Mouse (Mus musculus) midbrain, embryonic 16.5 days (tissue): ENCODE measurements at regions not wholly inside any gene's neighbourhood (a gene's known extent, or its start where the extent isn't known, plus 50 kb on each side); places are given as distances from the start of the nearest gene placed in this dataset.

ENCODE experiments used
- ATAC-seq: fragments of 200-750 bp; cut with Nextera tagmentation; 2 replicates; pipeline ENCODE4 v1.8.0; 2017; ENCODE audit warnings: moderate TSS enrichment
- H3K27ac ChIP-seq: fragments of 300-500 bp; sonication (generic); 2 replicates; pipeline ENCODE4 v1.5.1; 2014; ENCODE audit warnings: mild to moderate bottlenecking, low read length, mixed read lengths
- H3K27me3 ChIP-seq: fragments of 300-500 bp; sonication (generic); 2 replicates; pipeline ENCODE4 v1.6.1; 2014; ENCODE audit warnings: low read depth, low read length, mixed read lengths; ENCODE audit not compliant: control insufficient read depth, insufficient read depth
- H3K36me3 ChIP-seq: fragments of 300-500 bp; sonication (generic); 2 replicates; pipeline ENCODE4 v1.6.1; 2014; ENCODE audit warnings: mild to moderate bottlenecking, low read length, moderate library complexity, mixed read lengths; ENCODE audit not compliant: control insufficient read depth, insufficient read depth
- H3K4me1 ChIP-seq: fragments of 300-500 bp; sonication (generic); 2 replicates; pipeline ENCODE4 v1.6.1; 2014; ENCODE audit warnings: mild to moderate bottlenecking, low read length, mixed read lengths; ENCODE audit not compliant: control insufficient read depth, insufficient read depth
- H3K4me2 ChIP-seq: fragments of 300-500 bp; sonication (generic); 2 replicates; pipeline ENCODE4 v1.6.1; 2014; ENCODE audit warnings: mild to moderate bottlenecking, low read length, mixed read lengths
- H3K4me3 ChIP-seq: fragments of 300-500 bp; sonication (generic); 2 replicates; pipeline ENCODE4 v1.5.1; 2014; ENCODE audit warnings: low read depth, mild to moderate bottlenecking, low read length, moderate library complexity, mixed read lengths
- H3K9ac ChIP-seq: fragments of 300-500 bp; sonication (generic); 2 replicates; pipeline ENCODE4 v1.6.1; 2014; ENCODE audit warnings: low read depth, low read length, mixed read lengths
- H3K9me3 ChIP-seq: fragments of 300-500 bp; sonication (generic); replicated peaks from 2 replicates; pipeline ENCODE4 v1.6.1; 2014; ENCODE audit warnings: mild to moderate bottlenecking, low read length, mixed read lengths; ENCODE audit not compliant: control insufficient read depth, poor library complexity, severe bottlenecking
- WGBS: fragments of 180-500 bp; shearing (Covaris S2); extraction: QIAGEN DNeasy Blood & Tissue Kit; methylation state at CpG from one replicate; pipeline ENCODE4 v1.1.7; 2014; 5-methylcytosine and 5-hydroxymethylcytosine counted together

GRCm38 (mm10) chr13:46092787-46093186 lies 128.0 kb upstream of the Atxn1 start:
- no peak overlapping the region for H3K4me2 ChIP-seq
- H3K36me3 ChIP-seq: no peaks in the 10 kb centered on the region
- H3K4me3 ChIP-seq: no peak overlapping the region
- no peak overlapping the region for H3K9ac ChIP-seq
- H3K4me1 ChIP-seq: no peaks in the 10 kb centered on the region; the same call in 1 of the 2 replicates
- no peaks in the 10 kb centered on the region for H3K27me3 ChIP-seq
- H3K9me3 ChIP-seq: no peaks in the 10 kb centered on the region
- no peak for ATAC-seq
- WGBS: 83% methylated on average over 3 of the region's 3 CpGs
- no peak overlapping the region for H3K27ac ChIP-seq

GRCm38 (mm10) chr13:46091109-46091508 lies 126.3 kb upstream of the Atxn1 start:
- 89% methylated on average over 5 of the region's 5 CpGs for WGBS
- H3K36me3 ChIP-seq: no peaks in the 10 kb centered on the region
- H3K27ac ChIP-seq: no peak overlapping the region
- no peaks in the 10 kb centered on the region for H3K4me1 ChIP-seq
- no peaks in the 10 kb centered on the region for H3K9me3 ChIP-seq
- H3K27me3 ChIP-seq: no peaks in the 10 kb centered on the region
- no peak overlapping the region for H3K4me3 ChIP-seq
- ATAC-seq: no peak
- no peak overlapping the region for H3K4me2 ChIP-seq
- no peak overlapping the region for H3K9ac ChIP-seq

- 90% methylated on average over 3 of the region's 3 CpGs for WGBS
- ATAC-seq: no peak
- no peak overlapping the region for H3K9ac ChIP-seq
- no peak overlapping the region for H3K27ac ChIP-seq
- H3K4me1 ChIP-seq: no peaks in the 10 kb centered on the region
- H3K27me3 ChIP-seq: no peaks in the 10 kb centered on the region
- H3K4me3 ChIP-seq: no peak overlapping the region
- no peaks in the 10 kb centered on the region for H3K9me3 ChIP-seq
- H3K36me3 ChIP-seq: no peaks in the 10 kb centered on the region
- no peak overlapping the region for H3K4me2 ChIP-seq
These were observed 123.4 kb upstream of the Atxn1 start for GRCm38 (mm10) chr13:46088237-46088636.

GRCm38 (mm10) chr13:46087663-46088062 lies 122.9 kb upstream of the Atxn1 start:
- H3K4me3 ChIP-seq: no peak overlapping the region
- no peak overlapping the region for H3K9ac ChIP-seq
- no peaks in the 10 kb centered on the region for H3K9me3 ChIP-seq
- H3K36me3 ChIP-seq: no peaks in the 10 kb centered on the region
- ATAC-seq: no peak
- H3K4me2 ChIP-seq: no peak overlapping the region
- WGBS: 90% methylated on average over 4 of the region's 4 CpGs
- no peaks in the 10 kb centered on the region for H3K27me3 ChIP-seq
- H3K4me1 ChIP-seq: no peaks in the 10 kb centered on the region
- H3K27ac ChIP-seq: no peak overlapping the region

- H3K9ac ChIP-seq: no peak overlapping the region
- H3K4me1 ChIP-seq: no peaks in the 10 kb centered on the region
- H3K36me3 ChIP-seq: no peaks in the 10 kb centered on the region
- no peaks in the 10 kb centered on the region for H3K27me3 ChIP-seq
- ATAC-seq: no peak
- H3K4me2 ChIP-seq: no peak overlapping the region
- 71% methylated on average over 6 of the region's 6 CpGs for WGBS
- H3K27ac ChIP-seq: no peak overlapping the region
- no peak overlapping the region for H3K4me3 ChIP-seq
- H3K9me3 ChIP-seq: no peaks in the 10 kb centered on the region
These were observed 112.1 kb upstream of the Atxn1 start for GRCm38 (mm10) chr13:46076879-46077278.

- no peak overlapping the region for H3K4me3 ChIP-seq
- H3K36me3 ChIP-seq: no peaks in the 10 kb centered on the region
- H3K9ac ChIP-seq: no peak overlapping the region
- H3K4me1 ChIP-seq: no peaks in the 10 kb centered on the region
- no peak overlapping the region for H3K4me2 ChIP-seq
- H3K9me3 ChIP-seq: no peaks in the 10 kb centered on the region
- no peaks in the 10 kb centered on the region for H3K27me3 ChIP-seq
- no peak for ATAC-seq
- no peak overlapping the region for H3K27ac ChIP-seq
- WGBS: 89% methylated on average over 4 of the region's 4 CpGs
These were observed 106.9 kb upstream of the Atxn1 start for GRCm38 (mm10) chr13:46071670-46072069.

- no peak overlapping the region for H3K4me3 ChIP-seq
- WGBS: 72% methylated on average over 3 of the region's 3 CpGs
- no peak for ATAC-seq
- H3K9me3 ChIP-seq: no peaks in the 10 kb centered on the region
- H3K4me2 ChIP-seq: no peak overlapping the region
- H3K4me1 ChIP-seq: no peaks in the 10 kb centered on the region
- no peak overlapping the region for H3K27ac ChIP-seq
- H3K9ac ChIP-seq: no peak overlapping the region
- no peaks in the 10 kb centered on the region for H3K36me3 ChIP-seq
- H3K27me3 ChIP-seq: no peaks in the 10 kb centered on the region
These were observed 104.8 kb upstream of the Atxn1 start for GRCm38 (mm10) chr13:46069571-46069970.

- no peak overlapping the region for H3K9ac ChIP-seq
- no peak for ATAC-seq
- H3K4me3 ChIP-seq: no peak overlapping the region
- H3K27me3 ChIP-seq: no peaks in the 10 kb centered on the region
- no peak overlapping the region for H3K4me2 ChIP-seq
- no peaks in the 10 kb centered on the region for H3K9me3 ChIP-seq
- 95% methylated on average over 7 of the region's 7 CpGs for WGBS
- H3K27ac ChIP-seq: no peak overlapping the region
- no peaks in the 10 kb centered on the region for H3K36me3 ChIP-seq
- no peaks in the 10 kb centered on the region for H3K4me1 ChIP-seq
These were observed 98.0 kb upstream of the Atxn1 start for GRCm38 (mm10) chr13:46062758-46063157.

GRCm38 (mm10) chr13:46059870-46060269 lies 95.1 kb upstream of the Atxn1 start:
- no peak for ATAC-seq
- Histone ChIP-seq H3K27ac (no peak overlapping the region), H3K4me3 (no peak overlapping the region), H3K4me2 (no peak overlapping the region), H3K4me1 (no peaks in the 10 kb centered on the region), H3K9ac (no peak overlapping the region), H3K27me3 (no peaks in the 10 kb centered on the region), H3K9me3 (no peaks in the 10 kb centered on the region), H3K36me3 (no peaks in the 10 kb centered on the region)
- WGBS: 85% methylated on average over 14 of the region's 14 CpGs

GRCm38 (mm10) chr13:46058862-46059261 lies 94.1 kb upstream of the Atxn1 start:
- ATAC-seq: no peak
- no peak overlapping the region for H3K4me2 ChIP-seq
- no peaks in the 10 kb centered on the region for H3K27me3 ChIP-seq
- H3K9ac ChIP-seq: no peak overlapping the region
- no peak overlapping the region for H3K4me3 ChIP-seq
- WGBS: 75% methylated on average over 7 of the region's 7 CpGs
- H3K36me3 ChIP-seq: no peaks in the 10 kb centered on the region
- H3K27ac ChIP-seq: no peak overlapping the region
- no peaks in the 10 kb centered on the region for H3K4me1 ChIP-seq
- H3K9me3 ChIP-seq: no peaks in the 10 kb centered on the region
